Mouse (Mus musculus) hematopoietic stem cell, adult 5-6 weeks (primary cell): Measurements from ENCODE around the gene Sh3gl3. TPM values are rescaled to one million over a fixed set of nuclear protein-coding genes. Genes with fewer than 3 reads are reported as not detected.

Source experiments
- ATAC-seq, 2 experiments: fragments of 125-278 bp in 1 of 2; replicated peaks in 1 of 2; 2 replicates each; pipeline ENCODE4 v1.8.0; 2016 to 2017; ENCODE audit warnings: inconsistent platforms in 2 of 2, mild to moderate bottlenecking in 2 of 2, moderate number of reproducible peaks in 2 of 2, low read depth in 1 of 2, moderate TSS enrichment in 1 of 2; ENCODE audit not compliant: low FRiP score in 2 of 2, poor library complexity in 2 of 2, severe bottlenecking in 2 of 2, insufficient read depth in 1 of 2, low TSS enrichment in 1 of 2
- total RNA-seq: library from RNA; stranded (forward); fragments of 172-1452, 232-1000 nt; gene quantifications from 2 replicates; pipeline ENCODE4 v1.2.3, GENCODE M21; 2017

Sh3gl3 gene
- 2.0 TPM in 1 of 2 replicates, not detected in the other for total RNA-seq

DNA sequence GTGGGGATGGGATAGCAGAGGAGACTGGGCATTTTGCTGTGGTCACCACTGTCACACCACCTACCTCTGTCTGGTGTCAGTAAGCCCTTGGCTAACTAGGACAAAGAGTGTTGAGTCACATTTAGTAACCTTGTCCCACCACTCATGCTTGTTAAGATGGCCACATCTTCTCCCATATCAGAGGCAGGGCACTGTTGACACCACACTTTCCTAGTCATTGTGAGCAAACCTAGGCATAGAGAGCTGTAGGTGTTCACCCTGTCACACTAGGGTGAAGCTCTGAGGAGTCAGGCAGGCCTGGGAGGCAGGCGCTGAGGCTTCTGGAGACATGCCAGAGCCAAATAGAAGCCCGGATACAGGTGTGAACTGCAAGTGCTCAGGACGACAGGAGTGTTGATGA is at the start of gene Sh3gl3:
TSS of gene Sh3gl3 (plus strand) at position 301 of the 400 bp plus-strand sequence.
- no peak for ATAC-seq

DNA sequence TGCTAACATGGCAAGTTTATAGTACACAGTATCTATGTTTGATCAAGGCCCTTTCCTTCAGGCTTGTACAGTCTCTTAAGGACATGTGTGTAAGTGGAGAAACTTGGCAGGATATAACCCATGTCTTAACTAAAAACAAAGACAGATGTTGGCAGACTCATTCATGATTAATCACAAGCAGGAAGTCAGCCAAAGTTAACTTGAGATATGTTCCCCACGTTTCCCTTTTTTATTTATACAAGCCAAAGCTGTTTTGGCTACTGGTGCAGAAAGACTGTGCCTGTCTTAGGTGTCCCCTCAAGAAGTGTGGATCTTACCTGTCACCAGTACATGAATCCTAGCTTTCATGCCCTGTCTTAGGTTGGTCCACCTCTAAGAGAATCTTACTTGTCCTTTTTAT is 35.4 kb upstream of the Sh3gl3 start:
- ATAC-seq = no peak

DNA sequence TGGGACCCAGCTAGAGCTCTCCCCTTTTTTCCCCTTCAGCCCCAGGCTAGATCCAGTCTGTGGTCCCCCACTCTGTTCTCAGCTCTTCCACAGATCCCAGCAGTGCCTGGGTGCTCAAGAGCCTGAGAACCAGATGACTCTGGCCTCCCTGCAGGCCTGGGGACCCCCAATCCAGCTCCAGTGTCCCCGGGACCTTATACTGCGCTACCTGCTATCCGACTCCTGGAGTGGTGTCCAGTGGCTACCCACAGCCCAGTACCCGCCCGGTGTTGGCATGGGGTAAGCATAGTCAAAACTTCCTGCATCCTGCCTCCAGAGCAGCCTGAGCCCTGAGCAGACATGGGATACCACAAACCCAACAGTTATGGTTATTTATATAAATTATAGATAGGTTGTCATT is 26.5 kb upstream of the Sh3gl3 start:
- no peak for ATAC-seq

DNA sequence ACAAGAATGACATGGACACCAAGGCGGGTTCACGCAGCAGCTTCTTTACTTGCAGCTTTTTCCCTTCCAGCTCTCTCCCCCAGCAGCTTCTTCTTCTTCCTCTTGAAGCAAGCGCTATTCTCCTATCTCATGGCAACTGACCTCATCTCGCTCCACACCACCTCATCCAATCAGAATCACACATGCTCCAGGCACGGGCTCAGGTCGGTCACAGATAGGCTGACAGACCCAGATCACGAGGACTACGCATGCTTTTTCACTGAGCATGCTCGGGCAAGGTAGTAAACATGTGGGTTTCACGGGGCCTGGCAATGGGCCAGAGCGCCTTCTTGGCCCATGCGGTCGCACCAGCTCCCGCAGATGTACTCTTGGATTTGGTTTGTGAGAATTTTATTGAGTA is 9.0 kb upstream of the Sh3gl3 start:
- no peak for ATAC-seq

DNA sequence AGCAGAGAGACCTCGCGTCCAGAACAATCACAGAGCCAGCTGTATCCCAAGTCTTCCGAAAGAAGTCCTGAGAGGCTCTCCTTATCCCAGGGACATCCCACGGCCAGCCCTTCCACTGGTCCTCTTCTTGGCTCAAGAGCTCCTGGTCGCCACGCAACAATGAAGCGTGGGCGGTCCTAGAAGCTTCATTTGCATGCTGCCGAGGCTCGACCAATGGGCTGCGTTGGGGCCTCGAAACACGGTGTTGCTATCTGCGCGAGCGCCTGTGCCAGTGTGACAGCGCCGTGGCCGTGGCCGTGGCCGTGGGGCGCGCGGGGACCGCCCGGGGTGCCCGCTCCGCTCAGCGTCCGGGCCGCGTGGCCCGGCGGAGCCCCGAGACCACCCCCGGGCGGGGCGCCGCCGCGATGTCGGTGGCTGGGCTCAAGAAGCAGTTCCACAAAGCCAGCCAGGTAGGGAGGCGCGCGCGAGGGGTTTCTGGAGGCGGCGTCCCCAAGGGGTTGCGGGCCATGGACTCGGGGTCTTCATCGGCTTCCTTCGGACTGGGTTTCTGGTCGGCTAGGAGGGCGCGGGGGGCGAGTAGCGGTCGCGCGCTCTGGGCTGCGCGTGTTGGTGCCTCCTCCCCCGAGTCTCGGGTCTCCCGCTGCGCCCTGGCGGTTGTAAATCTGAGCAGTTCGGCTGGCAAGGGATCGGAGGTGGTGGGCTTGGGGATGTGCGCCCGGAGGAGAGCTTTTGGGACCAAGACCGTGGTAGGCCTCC is 1.1 kb downstream of the Sh3gl3 start:
- ATAC-seq = peak; percentile 93 to 97

DNA sequence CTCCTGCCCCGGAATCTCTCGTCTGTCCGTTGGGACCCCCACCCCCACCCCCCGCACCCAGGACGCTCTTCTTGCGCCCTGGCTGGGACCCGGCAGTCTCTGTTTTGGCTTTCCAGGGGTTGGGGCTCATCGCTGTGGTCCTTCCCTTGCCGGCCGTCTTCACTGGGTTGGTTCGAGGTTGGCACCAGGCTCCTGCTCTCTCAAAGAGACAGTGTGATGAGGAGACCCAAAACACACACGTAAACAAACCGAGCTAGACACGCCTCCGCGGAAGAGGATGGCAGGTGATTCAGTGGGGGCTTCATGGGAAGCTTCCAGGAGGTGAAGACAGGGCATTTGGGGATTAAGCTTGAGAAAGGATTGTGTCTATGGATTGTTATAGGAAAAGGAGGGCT is 1.7 kb downstream of the Sh3gl3 start:
- no peak for ATAC-seq

DNA sequence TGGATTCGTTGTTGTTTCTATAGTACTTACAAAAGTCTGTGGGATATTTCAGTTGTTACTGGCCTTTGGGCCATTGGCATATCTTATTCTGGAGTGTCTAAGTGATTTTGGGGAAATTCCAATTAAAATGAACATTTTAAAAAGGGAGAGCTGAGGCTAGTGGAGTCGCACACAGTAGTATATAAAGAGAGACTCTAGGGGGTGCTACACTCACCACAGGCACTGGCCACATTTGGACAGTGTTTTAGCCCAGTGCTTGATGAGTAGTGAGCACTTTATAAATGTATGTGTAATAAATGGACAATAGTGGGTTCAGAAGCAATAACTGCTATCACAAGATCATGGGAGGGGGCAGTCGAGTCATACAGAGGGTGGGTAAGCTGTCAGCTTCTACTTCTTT is 2.6 kb downstream of the Sh3gl3 start:
- no peak for ATAC-seq

DNA sequence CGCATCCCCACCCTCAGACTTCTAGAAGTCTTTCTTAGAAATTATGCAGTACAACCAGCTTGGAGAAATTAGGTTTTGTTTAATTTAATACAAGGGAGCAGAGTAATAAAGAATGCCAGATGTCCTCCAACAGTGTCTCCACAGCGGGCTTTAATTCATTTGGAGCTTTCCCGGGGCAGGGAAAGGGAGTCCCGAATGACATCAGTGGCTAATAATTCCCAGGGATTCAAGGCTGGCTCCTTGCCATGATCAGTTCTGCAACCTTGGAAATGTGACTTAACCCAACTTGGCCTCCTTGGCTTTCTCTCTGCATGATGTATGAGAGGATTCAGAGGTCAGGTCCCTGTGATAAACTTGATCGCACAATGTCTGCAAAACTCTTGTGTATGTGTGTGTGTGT is 3.7 kb downstream of the Sh3gl3 start:
- no peak for ATAC-seq

DNA sequence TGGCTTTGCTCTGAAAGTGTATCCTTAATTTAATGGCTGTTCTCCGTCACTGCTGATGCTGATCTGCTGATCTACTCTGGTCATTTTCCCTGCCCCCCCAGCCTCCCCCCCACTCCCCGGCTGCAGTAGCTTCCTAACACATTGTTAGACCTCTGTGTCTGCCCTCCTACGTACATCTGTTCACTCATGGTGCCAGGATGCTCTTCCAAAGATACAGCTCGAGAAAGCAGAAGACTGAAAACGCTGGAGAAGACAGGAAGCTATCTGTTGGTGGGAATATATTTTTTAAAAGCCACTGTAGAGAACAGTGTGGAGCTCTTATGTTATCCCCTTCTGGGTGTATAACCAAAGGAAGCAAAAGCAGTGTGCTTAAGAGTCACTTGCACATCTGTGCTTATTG is 7.3 kb downstream of the Sh3gl3 start:
- no peak for ATAC-seq

DNA sequence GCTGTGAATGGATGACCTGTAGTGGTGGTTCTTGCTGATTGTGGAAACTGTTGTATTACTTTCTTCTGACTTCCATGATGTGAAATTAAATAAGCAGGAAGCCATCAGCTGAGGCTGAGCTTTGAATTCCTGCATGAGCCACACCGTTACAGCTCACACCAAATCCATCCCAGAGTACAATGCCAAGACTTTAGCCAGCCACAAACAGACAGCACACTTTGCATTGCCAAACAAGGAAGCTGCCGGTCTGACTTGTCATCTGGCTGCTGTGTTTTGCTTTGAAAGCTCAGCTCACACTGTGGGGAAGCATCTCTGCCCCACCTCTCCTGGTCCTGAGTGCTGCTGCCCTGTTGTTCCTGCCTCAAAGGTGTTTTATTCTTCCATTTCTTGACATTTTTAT is 9.1 kb downstream of the Sh3gl3 start:
- no peak for ATAC-seq

DNA sequence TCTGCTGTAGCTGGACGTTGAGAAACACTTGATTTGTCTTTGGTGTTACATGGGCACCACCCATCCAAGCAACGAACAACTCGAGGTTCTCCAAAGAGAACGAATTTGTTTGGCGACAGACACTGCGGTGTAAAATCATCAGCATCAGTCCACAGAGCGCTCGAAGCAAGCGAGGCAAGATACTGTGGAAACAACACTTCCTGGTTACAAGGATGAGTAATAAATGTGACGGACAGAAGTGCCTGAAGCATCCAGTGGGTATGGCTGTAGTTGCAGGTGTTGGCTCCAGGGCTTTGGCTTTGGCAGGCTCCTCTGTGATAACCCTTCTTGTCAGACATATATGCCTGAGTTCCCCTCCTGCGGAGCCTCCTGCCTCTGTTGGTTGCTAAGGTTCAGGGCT is 18.0 kb downstream of the Sh3gl3 start:
- ATAC-seq = no peak

DNA sequence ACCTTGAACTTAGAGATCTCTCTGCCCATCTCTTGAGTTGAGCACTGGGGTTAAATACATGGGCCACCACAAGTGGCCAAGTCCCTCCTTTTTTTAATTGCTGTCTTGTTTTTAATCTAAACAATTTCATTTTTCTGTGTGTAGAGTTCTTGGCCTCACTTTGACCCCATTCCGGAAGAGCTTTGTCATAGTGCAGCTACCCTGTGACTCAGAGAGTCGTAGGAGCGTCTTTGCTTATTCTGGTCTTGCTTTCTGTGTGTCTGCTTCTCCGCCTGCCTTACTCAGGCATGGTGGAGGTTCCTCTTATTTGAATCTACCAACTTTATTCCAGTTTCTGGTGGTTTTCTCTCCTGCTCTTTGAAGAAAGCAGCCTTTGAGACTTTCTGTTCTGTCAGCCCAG is 18.9 kb downstream of the Sh3gl3 start:
- ATAC-seq = peak in 1 of 2 experiments; percentile 45; a peak in 1 of 4 replicates

DNA sequence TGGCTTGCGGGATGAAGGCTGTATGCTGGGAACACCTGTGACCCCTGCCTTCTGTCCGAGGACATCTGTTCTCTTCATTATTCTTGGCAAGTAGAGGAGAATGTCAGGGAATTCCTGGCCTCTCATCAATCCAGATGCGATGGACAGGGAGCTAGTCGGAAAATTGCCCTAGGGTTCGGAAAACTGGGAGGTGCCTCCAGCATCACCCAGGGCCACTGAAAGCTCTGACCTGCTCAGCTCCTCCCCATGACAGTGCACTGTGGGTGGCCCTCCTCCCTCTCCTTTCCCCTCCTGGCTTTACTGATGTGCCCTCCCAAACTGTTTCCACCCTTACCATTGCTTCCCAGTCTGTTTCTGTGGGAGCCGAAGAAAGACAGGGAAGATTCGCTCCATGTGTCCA is 29.5 kb downstream of the Sh3gl3 start:
- no peak for ATAC-seq

DNA sequence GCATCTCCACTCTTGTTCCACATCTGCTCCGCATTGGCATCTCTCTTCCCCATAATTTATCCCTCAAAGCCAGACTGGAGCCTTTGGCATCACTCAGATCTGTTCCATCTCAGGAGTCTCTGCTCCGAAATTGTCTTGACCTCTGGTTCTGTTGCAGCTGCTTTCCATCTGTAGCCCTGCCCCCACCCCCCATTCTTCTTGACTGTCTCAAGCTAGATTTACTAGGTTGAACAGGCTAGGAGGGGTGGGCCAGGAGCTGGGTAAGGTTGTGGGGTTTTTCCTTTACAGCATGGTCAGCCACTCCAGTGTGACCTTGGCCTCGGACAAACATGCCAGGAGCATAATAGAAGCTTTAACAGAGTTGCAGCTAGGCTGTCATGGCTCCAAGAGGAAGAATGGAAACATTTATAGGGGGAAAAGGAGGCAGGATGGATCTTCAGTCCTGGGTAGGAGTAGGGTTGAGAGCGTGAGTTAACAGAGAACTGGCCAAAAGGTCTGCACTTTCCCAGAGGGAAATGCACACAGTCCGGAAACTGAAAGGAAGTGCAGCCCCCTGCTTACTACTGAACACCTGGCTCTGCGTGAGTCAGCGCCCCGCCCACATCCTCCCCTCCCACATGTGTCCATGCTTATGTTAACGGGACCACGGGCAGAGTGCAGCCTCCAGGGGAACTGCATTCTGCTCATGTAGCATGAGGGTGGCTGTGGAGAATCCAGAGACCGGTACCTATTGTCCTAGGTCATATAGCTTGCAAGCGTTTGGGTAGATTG is 30.6 kb downstream of the Sh3gl3 start:
- ATAC-seq = peak; percentile 82 to 83

DNA sequence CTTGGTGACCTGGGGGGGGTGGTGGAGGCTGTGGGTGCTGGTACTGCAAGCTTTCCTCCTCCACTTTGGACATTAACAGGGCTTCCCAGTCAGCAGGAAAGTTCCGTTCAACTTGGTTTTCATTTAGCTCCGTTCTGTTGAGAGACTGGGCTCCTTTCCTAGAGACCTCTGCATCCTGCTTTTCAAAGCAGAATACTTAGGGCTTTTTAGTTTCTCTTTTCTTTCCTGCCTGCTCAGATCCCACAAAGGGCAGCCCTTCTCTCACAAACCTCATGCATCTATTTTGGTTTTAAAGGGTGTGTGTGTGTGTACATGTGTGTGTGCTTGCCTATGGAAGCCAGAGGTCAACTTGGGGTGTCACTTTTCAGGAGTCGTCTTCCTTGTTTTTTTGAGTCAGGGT is 31.3 kb downstream of the Sh3gl3 start:
- ATAC-seq = peak in 1 of 2 experiments; percentile 17; a peak in 1 of 4 replicates

DNA sequence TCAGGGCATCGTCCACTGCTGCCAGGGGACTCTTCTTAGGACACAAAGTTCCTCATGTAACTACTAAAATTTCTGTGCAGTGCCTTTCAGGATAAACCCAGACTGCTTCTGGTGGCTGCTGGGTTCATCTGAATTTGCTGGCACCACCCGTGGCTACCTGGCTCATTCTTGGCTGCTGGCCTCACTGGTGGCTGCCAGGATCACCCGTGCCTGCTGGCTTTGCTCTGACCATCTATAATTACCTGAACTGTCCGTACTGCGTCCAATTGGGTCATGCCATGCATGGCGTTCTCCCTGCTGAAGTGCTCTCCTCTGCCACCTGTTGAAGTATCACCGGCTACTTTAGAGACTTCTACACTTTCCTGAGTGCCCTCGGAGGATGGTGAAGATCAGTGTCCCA is 33.1 kb downstream of the Sh3gl3 start:
- ATAC-seq = no peak

DNA sequence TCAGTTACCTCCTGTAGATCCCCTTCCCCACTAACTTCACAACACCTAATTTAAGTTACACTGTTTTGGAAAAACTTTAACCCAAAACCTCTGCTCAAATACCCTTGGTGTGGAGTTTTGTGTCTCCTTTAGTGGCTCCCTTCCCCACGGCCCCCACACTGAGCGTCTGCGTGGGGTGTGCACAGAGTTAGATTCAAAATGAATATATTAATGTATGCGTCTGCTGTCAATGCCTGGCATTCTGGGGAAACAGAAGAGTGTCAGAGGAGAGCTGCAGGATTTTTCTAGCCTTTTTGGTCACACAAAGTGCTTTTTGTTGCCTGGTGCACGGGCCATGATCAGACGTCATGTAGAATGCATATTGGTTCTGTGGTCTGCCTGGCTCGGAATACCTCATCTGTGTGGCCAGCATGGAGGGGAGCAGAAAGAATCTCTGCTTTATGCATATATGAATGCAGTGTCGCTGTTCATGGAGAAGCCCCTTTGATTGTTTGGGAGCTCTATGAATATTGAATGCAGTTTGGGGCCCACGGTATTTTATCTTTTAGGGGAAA is 47.8 kb downstream of the Sh3gl3 start:
- ATAC-seq = no peak
